Mouse (Mus musculus) thymus, postnatal 25 days (tissue): ENCODE measurements around the gene Gtdc1.

Experiments
- DNase-seq: peaks from one replicate; pipeline ENCODE4 v3.0.0; 2022

Gene Gtdc1

GRCm38 (mm10) chr2:44569140-44569952 lies 358.1 kb downstream of the Gtdc1 start:
- DNase-seq, result no peak

GRCm38 (mm10) chr2:44564776-44565692 lies 362.4 kb downstream of the Gtdc1 start:
- no peak for DNase-seq

GRCm38 (mm10) chr2:44561789-44562188 lies 365.7 kb downstream of the Gtdc1 start:
- DNase-seq, result no peak

- no peak for DNase-seq
Measured at GRCm38 (mm10) chr2:44559242-44559944, 368.1 kb downstream of the Gtdc1 start.

- no peak for DNase-seq
Measured at GRCm38 (mm10) chr2:44557669-44558281, 369.7 kb downstream of the Gtdc1 start.

GRCm38 (mm10) chr2:44556861-44557592 lies 370.4 kb downstream of the Gtdc1 start:
- DNase-seq, result no peak

- DNase-seq, result no peak
Measured at GRCm38 (mm10) chr2:44554716-44555115, 372.7 kb downstream of the Gtdc1 start.

- no peak for DNase-seq
Measured at GRCm38 (mm10) chr2:44549311-44549710, 378.1 kb downstream of the Gtdc1 start.

- no peak for DNase-seq
Measured at GRCm38 (mm10) chr2:44542775-44543174, 384.7 kb downstream of the Gtdc1 start.

GRCm38 (mm10) chr2:44541726-44542125 lies 385.7 kb downstream of the Gtdc1 start:
- DNase-seq, result no peak

- DNase-seq, result no peak
Measured at GRCm38 (mm10) chr2:44540881-44541280, 386.6 kb downstream of the Gtdc1 start.

GRCm38 (mm10) chr2:44539121-44539634 lies 388.3 kb downstream of the Gtdc1 start:
- no peak for DNase-seq

- no peak for DNase-seq
Measured at GRCm38 (mm10) chr2:44538135-44538534, 389.3 kb downstream of the Gtdc1 start.

GRCm38 (mm10) chr2:44535760-44536159 lies 391.7 kb downstream of the Gtdc1 start:
- no peak for DNase-seq

GRCm38 (mm10) chr2:44535136-44535675 lies 392.3 kb downstream of the Gtdc1 start:
- DNase-seq, result no peak

GRCm38 (mm10) chr2:44526110-44527032 lies 401.1 kb downstream of the Gtdc1 start:
- DNase-seq, result no peak

GRCm38 (mm10) chr2:44525187-44525919 lies 402.1 kb downstream of the Gtdc1 start:
- DNase-seq, result no peak

GRCm38 (mm10) chr2:44519236-44519635 lies 408.2 kb downstream of the Gtdc1 start:
- no peak for DNase-seq

GRCm38 (mm10) chr2:44518085-44518484 lies 409.4 kb downstream of the Gtdc1 start:
- no peak for DNase-seq
